Mouse (Mus musculus) heart, postnatal 0 days (tissue): ENCODE results near the gene Ctdspl.

ENCODE experiments used
- CTCF ChIP-seq: IDR thresholded peaks from 2 replicates; pipeline ENCODE4 v1.5.1; 2016; ENCODE audit warnings: antibody characterized with exemption, control low read depth, low read depth
- EP300 ChIP-seq: IDR thresholded peaks from 2 replicates; pipeline ENCODE4 v1.6.1; 2016; ENCODE audit warnings: antibody characterized with exemption, low read depth

- TF ChIP-seq CTCF (no peak), EP300 (no peak)
Measured at GRCm38 (mm10) chr9:118939410-118939809, 13.2 kb downstream of the Ctdspl start.
